Mouse (Mus musculus) mesoderm, embryonic 11.5 days (tissue): Measurements from ENCODE around the gene Zfp445.

Experiments used
- DNase-seq: peaks from one replicate; pipeline ENCODE4 v3.0.0-alpha.2; 2012; ENCODE audit warnings: low read depth, low spot score

The Zfp445 gene

DNA sequence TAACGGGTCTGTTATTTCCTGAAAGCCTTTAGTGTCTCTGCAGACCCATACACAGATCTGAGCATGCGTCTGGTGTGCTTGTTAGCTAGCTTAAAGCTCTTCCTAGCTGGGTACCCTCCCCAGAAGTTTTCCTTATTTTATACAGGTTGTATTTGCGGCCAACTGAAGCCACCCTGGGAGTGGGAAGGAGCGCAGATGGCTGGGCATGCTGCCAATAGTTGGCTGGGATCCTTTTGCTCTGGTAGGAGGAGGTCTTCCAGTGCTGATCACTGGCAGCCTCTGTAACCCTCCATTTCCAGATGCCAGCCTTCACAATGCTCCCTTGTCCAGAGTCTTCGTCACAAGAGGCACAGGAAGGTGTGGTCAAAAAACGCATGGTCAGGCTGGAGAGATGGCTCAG is 29.0 kb downstream of the Zfp445 start:
- DNase-seq, result peak; percentile 5

GRCm38 (mm10) chr9:122836126-122836525 is 29.7 kb downstream of the Zfp445 start:
- DNase-seq, result no peak

DNA sequence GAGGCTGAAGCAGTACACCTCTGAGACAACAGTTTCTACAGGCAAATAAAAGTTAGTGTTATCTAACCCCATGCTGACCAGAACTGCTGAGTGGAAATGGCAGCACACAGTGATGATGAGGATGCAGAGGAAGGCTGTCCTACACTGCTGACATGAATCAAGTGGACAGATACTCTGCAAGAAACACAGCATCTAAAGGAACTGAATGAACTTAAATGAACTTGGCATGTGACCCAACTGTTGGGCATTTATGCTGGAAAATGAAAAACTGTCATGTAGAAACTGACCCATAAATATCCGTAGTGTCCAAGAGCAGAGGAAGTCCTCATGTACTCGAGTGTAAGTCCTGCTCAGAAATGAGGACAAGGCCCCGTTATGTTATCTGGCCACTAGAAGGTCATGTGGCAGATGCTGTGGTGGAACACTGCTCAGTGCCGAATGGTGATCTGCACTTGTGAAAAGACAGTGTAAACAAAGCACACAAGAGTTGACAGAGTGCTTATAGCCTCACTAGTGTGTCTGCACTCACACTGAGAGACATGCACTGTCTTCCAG is 35.9 kb downstream of the Zfp445 start:
- DNase-seq, result no peak

DNA sequence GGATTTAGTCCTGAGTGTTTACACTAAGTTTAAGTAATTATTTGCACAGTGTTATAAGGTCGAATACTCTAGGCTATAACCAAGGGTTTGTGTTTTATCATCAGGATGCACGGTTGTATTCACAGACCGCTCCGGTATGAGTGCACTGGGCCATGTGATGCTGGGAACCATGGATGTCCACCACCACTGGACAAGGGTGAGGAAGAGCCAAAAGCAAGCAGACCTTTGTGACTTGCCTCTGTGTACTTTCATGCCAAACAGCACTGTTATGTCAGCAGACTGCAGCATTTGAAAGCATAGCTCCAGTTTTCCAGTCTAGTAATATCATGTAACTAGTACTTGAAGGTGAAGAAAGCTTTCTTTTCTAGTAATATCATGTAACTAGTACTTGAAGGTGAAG is 39.1 kb downstream of the Zfp445 start:
- DNase-seq, result no peak

DNA sequence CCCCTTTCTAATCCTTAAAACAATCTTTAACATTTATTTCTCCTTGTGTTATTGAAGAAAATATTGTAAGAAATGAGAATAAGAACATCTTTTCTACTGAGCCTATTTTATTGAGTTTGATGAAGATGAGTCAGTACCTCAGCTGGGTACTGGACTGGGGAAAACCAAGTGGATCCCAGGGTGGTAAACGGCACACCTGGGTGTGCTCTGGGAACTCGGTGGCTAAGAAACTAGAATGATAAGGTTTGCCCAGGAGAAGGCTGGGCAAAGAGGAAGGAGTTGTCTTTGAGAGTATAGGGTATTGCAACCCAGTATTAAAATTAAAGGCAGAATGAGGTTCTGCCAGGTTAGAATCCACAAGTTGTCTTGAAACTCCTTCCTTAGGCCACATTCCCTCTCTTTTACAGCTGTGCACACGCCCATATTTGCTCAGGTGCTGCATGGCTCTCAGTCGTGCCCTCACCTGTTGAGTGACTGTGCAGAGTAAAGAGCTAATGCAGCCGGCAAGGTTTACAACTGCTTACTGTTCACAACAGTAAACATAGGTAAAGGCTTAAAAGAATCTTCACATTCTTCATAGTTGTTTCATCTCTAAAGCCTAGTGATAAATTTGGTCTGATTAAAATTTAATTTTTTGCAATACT is 42.3 kb downstream of the Zfp445 start:
- no peak for DNase-seq

DNA sequence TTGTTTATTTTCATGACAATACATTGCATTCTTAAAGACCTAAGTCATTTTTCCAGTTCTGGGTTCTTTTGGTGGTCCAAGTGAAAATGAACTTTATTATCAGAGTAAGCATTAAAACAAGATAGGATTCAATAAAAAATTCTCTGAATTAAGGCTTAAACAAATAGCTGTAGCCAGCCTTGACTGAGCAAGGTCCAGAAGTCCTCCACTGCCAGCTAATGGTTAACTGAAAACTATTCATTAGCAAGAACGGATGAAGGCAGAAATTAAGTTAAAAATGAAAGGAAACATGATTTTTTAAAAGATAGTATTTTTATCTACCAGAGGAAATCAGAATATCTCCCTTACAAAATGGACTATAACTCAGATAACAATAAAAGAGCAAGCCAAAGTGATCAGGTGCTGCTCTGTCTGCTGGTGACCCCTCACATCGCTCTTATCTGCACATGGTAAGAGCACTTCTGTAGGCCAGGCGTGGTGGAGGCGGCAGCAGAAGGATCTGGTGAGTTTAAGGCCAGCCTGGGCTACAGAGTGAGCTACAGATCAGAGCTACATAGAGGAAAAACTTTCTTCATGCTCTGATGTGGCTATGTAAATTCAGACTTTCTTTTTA is 50.5 kb downstream of the Zfp445 start:
- DNase-seq, result no peak

GRCm38 (mm10) chr9:122814775-122815174 is 51.0 kb downstream of the Zfp445 start:
- DNase-seq, result no peak

DNA sequence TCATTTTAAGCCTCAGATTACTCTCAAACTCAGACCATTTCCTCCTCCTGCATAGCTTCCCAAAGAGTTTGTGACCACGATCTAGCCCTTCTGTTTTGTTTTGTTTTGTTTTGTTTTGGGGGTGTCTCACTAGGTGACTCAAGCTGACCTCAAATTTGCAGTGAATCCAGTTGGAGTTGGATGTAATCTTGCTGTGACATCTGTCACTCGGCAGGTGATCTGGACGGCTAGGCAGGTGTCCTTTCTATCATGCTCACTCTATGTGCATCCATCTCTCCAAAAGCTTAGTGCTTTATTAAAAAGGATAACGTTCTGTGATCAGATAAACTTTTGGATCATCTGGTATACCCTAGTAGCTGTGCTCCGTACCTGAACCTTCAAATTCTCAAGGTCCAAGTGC is 53.4 kb downstream of the Zfp445 start:
- DNase-seq, result no peak

GRCm38 (mm10) chr9:122810212-122810611 is 55.6 kb downstream of the Zfp445 start:
- no peak for DNase-seq

DNA sequence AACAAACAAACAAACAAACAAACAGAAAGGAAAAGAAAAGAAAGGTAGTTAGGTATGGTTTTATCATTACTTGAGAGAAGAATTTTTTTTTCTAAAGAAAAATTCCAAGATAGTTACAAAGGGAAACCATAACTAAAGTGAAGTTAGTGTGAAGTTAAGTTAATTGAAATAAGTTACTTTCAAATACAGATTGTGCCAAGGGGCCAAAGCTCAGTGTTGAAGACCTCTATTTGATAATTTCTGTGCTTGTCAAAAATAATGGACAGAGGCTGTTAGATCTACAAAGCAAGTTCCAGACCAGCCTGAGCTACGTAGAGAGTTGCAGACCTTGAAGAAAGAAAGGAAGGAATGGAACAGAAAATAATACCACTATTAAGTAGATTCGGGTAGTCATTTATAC is 58.6 kb downstream of the Zfp445 start:
- no peak for DNase-seq

- DNase-seq, result no peak
Measured at GRCm38 (mm10) chr9:122805845-122806341, 59.9 kb downstream of the Zfp445 start.

DNA sequence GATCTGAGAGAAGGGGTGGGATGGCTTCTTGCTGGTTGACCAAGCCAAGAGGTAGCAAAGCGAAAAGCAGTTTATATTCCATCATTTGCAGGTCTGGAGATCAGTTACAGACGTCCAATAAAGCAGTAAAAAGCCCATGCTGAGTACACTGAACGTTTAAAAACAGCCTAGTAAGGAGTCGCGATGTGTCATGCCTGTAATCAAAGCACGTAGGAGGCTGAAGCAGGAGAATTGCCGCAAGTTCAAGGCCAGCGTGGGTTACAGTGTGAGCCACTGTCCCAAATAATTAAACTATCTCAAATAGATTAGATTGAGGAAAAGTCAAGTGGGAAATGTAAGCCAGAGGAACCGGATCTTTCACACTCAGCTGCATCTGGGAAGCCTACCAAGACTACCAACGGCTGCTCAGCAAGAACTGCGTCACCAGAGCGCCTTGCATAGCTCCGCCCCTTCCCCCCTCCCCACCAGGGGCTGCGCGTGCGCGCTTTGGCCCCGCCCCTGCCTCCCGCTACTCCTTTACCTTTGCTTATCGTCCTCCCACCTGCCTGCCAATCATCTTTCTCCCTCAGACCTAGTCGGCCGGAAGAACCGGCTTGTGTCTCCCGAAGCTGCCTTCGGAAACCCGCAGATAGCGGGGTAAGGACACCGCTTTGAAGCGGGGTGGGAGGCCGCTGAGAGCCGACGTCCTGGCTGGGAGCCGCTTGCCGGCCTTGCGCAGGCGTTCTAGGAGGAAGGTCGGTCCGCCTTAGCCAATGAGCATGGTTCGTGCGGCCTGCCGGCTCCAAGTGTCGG is 60.6 kb downstream of the Zfp445 start, which contains the start of gene Tcaim:
Tcaim (plus strand) TSS at position 487 of the 792 bp plus-strand sequence.
- peak; percentile 93 for DNase-seq
